Mouse (Mus musculus): ENCODE measurements around the gene Klhl23.

DNA sequence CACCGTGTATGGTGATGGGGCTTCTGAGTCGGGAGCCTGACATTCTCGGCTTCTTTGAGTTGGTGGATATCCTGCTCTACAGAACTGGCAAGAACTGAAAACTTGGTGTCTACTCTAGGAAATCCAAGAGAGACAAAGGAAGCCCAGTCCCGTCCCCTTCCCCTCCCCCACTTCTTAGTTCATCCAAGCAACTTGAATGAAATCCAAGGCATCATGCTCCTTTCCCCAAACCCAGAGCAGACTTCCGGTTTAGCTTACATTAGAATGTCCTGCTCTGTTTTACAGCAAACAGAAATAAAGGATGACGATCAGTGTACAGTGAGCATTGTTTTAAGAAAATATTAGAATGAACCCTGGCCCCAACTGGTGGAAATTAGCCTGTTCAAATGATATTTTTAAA lies 27.5 kb downstream of the Klhl23 start:
- TF ChIP-seq POLR2A (IDR thresholded peaks at IDR 0.05; ENCODE audit: low read depth, low read length) (no peak), CTCF (IDR thresholded peaks at IDR 0.05; ENCODE audit: borderline replicate concordance, insufficient read depth, low read length) (no peak)

Measured in embryonic fibroblast, embryonic 13.5 days (primary cell).